11 mouse cellular contexts compared by ENCODE assay signal in the genomic region with DNA sequence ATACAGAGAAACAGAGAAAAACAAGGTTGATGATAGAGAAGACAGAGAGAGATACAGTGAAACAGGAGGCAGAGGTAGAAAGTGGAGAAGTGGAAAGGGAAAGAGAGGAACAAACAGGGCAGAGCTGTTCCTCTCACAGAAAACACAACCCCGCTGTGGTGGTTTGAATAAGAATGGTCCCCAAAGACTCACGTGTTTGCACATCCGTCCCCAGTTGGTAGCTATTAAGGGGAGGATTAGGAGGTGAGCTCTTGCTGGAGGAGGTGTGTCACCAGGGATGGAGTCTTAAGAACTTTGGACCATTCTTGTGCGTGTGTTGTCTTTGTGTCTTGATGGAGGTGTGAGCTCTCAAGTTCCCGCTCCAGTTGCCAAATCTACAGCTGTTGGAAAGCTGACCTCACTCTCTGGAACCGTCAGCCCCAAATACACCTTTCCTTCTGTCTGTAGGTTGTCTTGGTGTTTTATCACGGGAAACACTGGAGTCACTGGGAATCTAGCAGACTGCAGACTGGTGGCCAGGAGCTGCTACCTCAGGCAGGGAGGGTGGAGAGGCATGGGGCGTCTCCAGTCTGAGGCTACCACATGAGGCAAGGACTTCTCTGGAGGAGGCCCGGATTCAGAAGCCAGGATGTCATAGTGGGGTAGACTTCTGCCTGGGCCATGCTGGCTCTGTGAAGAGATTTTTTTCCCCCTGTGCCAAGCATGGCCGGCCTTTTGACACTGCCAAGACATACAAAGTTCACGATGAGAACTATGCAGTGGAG.
DNase-seq lines count a peak whose midpoint lies in the region; ATAC-seq lines count a peak whose summit lies in the region.
"Had no signal": no experiment of that assay in that cellular context is flagged by ENCODE, and none has a peak within 500 bp of the region (broad histone marks: within the 10 kb centered on the region; RNA-seq: fewer than 3 reads in every experiment).

No protein-coding gene starts in this region.

- H3K27me3 ChIP-seq in kidney, embryonic 15.5 days, result peaks cover 78% of the 10 kb centered on the region
- H3K27me3 ChIP-seq in forebrain, embryonic 13.5 days, result peaks cover 28% of the 10 kb centered on the region
- H3K27me3 ChIP-seq in midbrain, embryonic 15.5 days (replicated peaks), result no peaks in the 10 kb centered on the region

- peak overlapping the region; percentile 63; the same call in 1 of the 2 replicates for H3K4me2 ChIP-seq in kidney, embryonic 15.5 days
- H3K4me2 ChIP-seq in forebrain, embryonic 13.5 days, result 0 out of 2 replicates have a peak overlapping the region, but pooled peaks have one; percentile 62
- peak overlapping the region; percentile 51; the same call in 1 of the 2 replicates for H3K4me2 ChIP-seq in midbrain, embryonic 15.5 days

- H3K4me1 ChIP-seq in kidney, embryonic 15.5 days, result peaks cover 34% of the 10 kb centered on the region
- peaks cover 46% of the 10 kb centered on the region for H3K4me1 ChIP-seq in forebrain, embryonic 13.5 days
- H3K4me1 ChIP-seq in midbrain, embryonic 15.5 days, result peaks cover 48% of the 10 kb centered on the region

- no peak for ATAC-seq in kidney, embryonic 15.5 days (replicated peaks; ENCODE audit: low FRiP score)
- no peak for ATAC-seq in forebrain, embryonic 13.5 days
- ATAC-seq in midbrain, embryonic 15.5 days (replicated peaks), result no peak
- no peak for ATAC-seq in granulocyte monocyte progenitor cell, adult 5-6 weeks (replicated peaks; ENCODE audit: poor library complexity, severe bottlenecking)
- no peak for ATAC-seq in megakaryocyte progenitor cell, adult 5-6 weeks (replicated peaks; ENCODE audit: poor library complexity)

- H3K9me3 ChIP-seq in kidney, embryonic 15.5 days (replicated peaks), result 0 out of 2 replicates have a peak, but pooled peaks cover 4% of the 10 kb centered on the region
- no peaks in the 10 kb centered on the region; the same call in 1 of the 2 replicates for H3K9me3 ChIP-seq in forebrain, embryonic 13.5 days (replicated peaks)
- H3K9me3 ChIP-seq in midbrain, embryonic 15.5 days, result no peaks in the 10 kb centered on the region

- DNase-seq in kidney, postnatal 10 days, result no peak
- peak; percentile 72 for DNase-seq in ZHBTc4 (ENCODE audit: low read depth, low spot score)
- no peak for DNase-seq in urinary bladder, adult 2 months (ENCODE audit: low spot score)
- DNase-seq: cerebellum, adult 9-10 months; left cerebral cortex, postnatal 4 days had no signal

- WGBS in kidney, embryonic 15.5 days, result 18% methylated on average over 11 of the region's 11 CpGs
- 12% methylated on average over 11 of the region's 11 CpGs for WGBS in forebrain, embryonic 13.5 days
- WGBS in midbrain, embryonic 15.5 days, result 12% methylated on average over 11 of the region's 11 CpGs

- no peaks in the 10 kb centered on the region for H3K36me3 ChIP-seq in kidney, embryonic 15.5 days
- no peaks in the 10 kb centered on the region for H3K36me3 ChIP-seq in forebrain, embryonic 13.5 days (ENCODE audit: poor library complexity, severe bottlenecking)
- no peaks in the 10 kb centered on the region for H3K36me3 ChIP-seq in midbrain, embryonic 15.5 days (replicated peaks)

- H3K4me3 ChIP-seq in kidney, embryonic 15.5 days (replicated peaks), result no peak overlapping the region
- no peak overlapping the region for H3K4me3 ChIP-seq in forebrain, embryonic 13.5 days
- H3K4me3 ChIP-seq in midbrain, embryonic 15.5 days, result no peak overlapping the region

- no peak overlapping the region for H3K27ac ChIP-seq in kidney, embryonic 15.5 days
- no peak overlapping the region for H3K27ac ChIP-seq in forebrain, embryonic 13.5 days
- peak overlapping the region; percentile 80; the same call in 1 of the 2 replicates for H3K27ac ChIP-seq in midbrain, embryonic 15.5 days
- H3K27ac ChIP-seq: macrophage had no signal

- no peak overlapping the region for H3K9ac ChIP-seq in kidney, embryonic 15.5 days
- H3K9ac ChIP-seq in forebrain, embryonic 13.5 days, result no peak overlapping the region
- no peak overlapping the region for H3K9ac ChIP-seq in midbrain, embryonic 15.5 days
